Mouse (Mus musculus) liver, adult 2 months (tissue): Measurements from ENCODE around the gene Pla2g2d.

ENCODE experiments used
- CTCF ChIP-seq: fragments of 200-500 bp; IDR thresholded peaks from 2 replicates; pipeline ENCODE4 v1.5.1; 2011; ENCODE audit warnings: low read depth, low read length, control low read depth
- POLR2A ChIP-seq: fragments of 200-500 bp; IDR thresholded peaks from 2 replicates; pipeline ENCODE4 v1.6.1; 2011; ENCODE audit warnings: low read length, control low read depth; ENCODE audit not compliant: insufficient read depth; ENCODE audit errors: extremely low read depth

- TF ChIP-seq POLR2A (no peak), CTCF (no peak)
These were observed 40.7 kb upstream of the Pla2g2d start for GRCm38 (mm10) chr4:138734863-138735262.
